ENCODE assay signal across 13 mouse cellular contexts in the genomic region with DNA sequence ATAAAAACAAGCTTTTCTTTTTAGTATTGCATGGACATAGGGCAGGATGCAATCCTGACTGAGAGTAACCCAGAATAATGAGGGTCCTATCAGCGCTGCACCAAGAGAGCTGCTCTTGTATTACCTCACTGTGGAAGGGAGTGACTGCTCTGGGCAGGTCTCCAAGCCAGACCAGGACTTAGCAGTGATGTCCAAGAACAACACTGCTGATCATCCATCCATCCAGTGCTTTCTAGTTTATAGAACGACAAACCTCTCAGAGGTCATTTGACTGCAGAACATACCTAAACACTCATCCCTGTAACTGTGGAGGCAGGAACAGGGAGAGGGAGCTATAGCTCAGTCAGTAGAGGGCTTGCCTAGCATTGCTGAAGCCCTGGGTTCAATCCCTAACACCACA. TPM values are rescaled to one million over a fixed set of nuclear protein-coding genes. Genes with fewer than 3 reads are reported as not detected.
DNase-seq lines count a peak whose midpoint lies in the region; ATAC-seq and TF ChIP-seq lines count a peak whose summit lies in the region.
"Had no signal": no experiment of that assay in that cellular context is flagged by ENCODE, and none has a peak within 500 bp of the region (broad histone marks: within the 10 kb centered on the region; RNA-seq: fewer than 3 reads in every experiment).

No protein-coding gene starts in this region.

- H3K36me3 ChIP-seq in limb, embryonic 14.5 days (ENCODE audit: control insufficient read depth, insufficient read depth, low read length) = peaks cover 17% of the 10 kb centered on the region
- H3K36me3 ChIP-seq in limb, embryonic 10.5 days = peaks cover 9% of the 10 kb centered on the region
- H3K36me3 ChIP-seq in embryonic facial prominence, embryonic 10.5 days (replicated peaks) = peaks cover 6% of the 10 kb centered on the region
- H3K36me3 ChIP-seq in heart, embryonic 13.5 days = peaks cover 30% of the 10 kb centered on the region

- TF ChIP-seq POLR2A in limb, embryonic 14.5 days (IDR thresholded peaks at IDR 0.05; ENCODE audit: borderline replicate concordance, extremely low read depth, insufficient read depth, insufficient read length) = no peak

- no peak overlapping the region for H3K27ac ChIP-seq in limb, embryonic 14.5 days (replicated peaks; ENCODE audit: low read depth, low read length)
- H3K27ac ChIP-seq in limb, embryonic 10.5 days = no peak overlapping the region
- 0 out of 2 replicates have a peak overlapping the region, but pooled peaks have one; percentile 14 for H3K27ac ChIP-seq in embryonic facial prominence, embryonic 10.5 days (replicated peaks)
- peak overlapping the region; percentile 79 for H3K27ac ChIP-seq in heart, embryonic 13.5 days (replicated peaks)

- H3K9ac ChIP-seq in limb, embryonic 14.5 days (ENCODE audit: low read depth, low read length, severe bottlenecking) = no peak overlapping the region
- H3K9ac ChIP-seq in heart, embryonic 13.5 days = peak overlapping the region; percentile 53
- H3K9ac ChIP-seq: liver, postnatal 0 days had no signal

- H3K4me3 ChIP-seq in limb, embryonic 14.5 days (replicated peaks; ENCODE audit: low read length) = no peak overlapping the region
- H3K4me3 ChIP-seq in limb, embryonic 10.5 days = no peak overlapping the region
- H3K4me3 ChIP-seq in embryonic facial prominence, embryonic 10.5 days = no peak overlapping the region
- H3K4me3 ChIP-seq in heart, embryonic 13.5 days = 0 out of 2 replicates have a peak overlapping the region, but pooled peaks have one; percentile 20
- H3K4me3 ChIP-seq: intestine, embryonic 15.5 days had no signal

- no peaks in the 10 kb centered on the region for H3K27me3 ChIP-seq in limb, embryonic 14.5 days (ENCODE audit: control insufficient read depth, insufficient read depth, low read length)
- peaks cover 8% of the 10 kb centered on the region; the same call in 1 of the 2 replicates for H3K27me3 ChIP-seq in limb, embryonic 10.5 days (ENCODE audit: low read depth, poor library complexity, severe bottlenecking)
- peaks cover 43% of the 10 kb centered on the region for H3K27me3 ChIP-seq in embryonic facial prominence, embryonic 10.5 days (replicated peaks; ENCODE audit: low read depth, poor library complexity, severe bottlenecking)
- H3K27me3 ChIP-seq in heart, embryonic 13.5 days (replicated peaks) = no peaks in the 10 kb centered on the region; the same call in 1 of the 2 replicates
- H3K27me3 ChIP-seq: intestine, embryonic 15.5 days had no signal

- 63% methylated on average over 2 of the region's 2 CpGs for WGBS in limb, embryonic 14.5 days
- 76% methylated on average over 2 of the region's 2 CpGs for WGBS in limb, embryonic 10.5 days
- 80% methylated on average over 2 of the region's 2 CpGs for WGBS in embryonic facial prominence, embryonic 10.5 days
- WGBS in heart, embryonic 13.5 days = 21% methylated on average over 2 of the region's 2 CpGs

- H3K9me3 ChIP-seq in limb, embryonic 14.5 days (ENCODE audit: control insufficient read depth, low read length) = no peaks in the 10 kb centered on the region
- H3K9me3 ChIP-seq in limb, embryonic 10.5 days (replicated peaks) = no peaks in the 10 kb centered on the region
- no peaks in the 10 kb centered on the region for H3K9me3 ChIP-seq in embryonic facial prominence, embryonic 10.5 days
- H3K9me3 ChIP-seq in heart, embryonic 13.5 days = no peaks in the 10 kb centered on the region
- H3K9me3 ChIP-seq: intestine, embryonic 15.5 days had no signal

- no peak overlapping the region for H3K4me2 ChIP-seq in limb, embryonic 14.5 days (replicated peaks; ENCODE audit: low read depth, low read length, severe bottlenecking)
- peak overlapping the region; percentile 60 for H3K4me2 ChIP-seq in heart, embryonic 13.5 days

- H3K4me1 ChIP-seq in limb, embryonic 14.5 days (ENCODE audit: control insufficient read depth, insufficient read depth, low read length) = peaks cover 52% of the 10 kb centered on the region
- peaks cover 76% of the 10 kb centered on the region for H3K4me1 ChIP-seq in limb, embryonic 10.5 days
- peaks cover 74% of the 10 kb centered on the region for H3K4me1 ChIP-seq in embryonic facial prominence, embryonic 10.5 days
- peaks cover 96% of the 10 kb centered on the region for H3K4me1 ChIP-seq in heart, embryonic 13.5 days

- no peak for ATAC-seq in limb, embryonic 14.5 days (ENCODE audit: low FRiP score, low read depth)
- peak; percentile 63 for ATAC-seq in heart, embryonic 13.5 days (ENCODE audit: extremely low read depth, insufficient number of reproducible peaks, low FRiP score, low TSS enrichment)
- no peak for ATAC-seq in granulocyte monocyte progenitor cell, adult 5-6 weeks (replicated peaks; ENCODE audit: poor library complexity, severe bottlenecking)
- ATAC-seq: liver, postnatal 0 days had no signal

- DNase-seq in limb, embryonic 14.5 days (ENCODE audit: low spot score) = peak; percentile 65
- DNase-seq in limb, embryonic 10.5 days (ENCODE audit: low spot score) = no peak
- no peak for DNase-seq in embryonic facial prominence, embryonic 10.5 days (ENCODE audit: low spot score)
- DNase-seq in kidney, postnatal 25 days = peak; percentile 53 to 68
- no peak for DNase-seq in retina, embryonic 14.5 days (ENCODE audit: low spot score)
- DNase-seq in cerebellum, postnatal 10 days = no peak
- DNase-seq: adrenal gland, adult 2 months; cerebellum, adult 11 months; liver, postnatal 0 days; thymus, adult 2 months had no signal

RNA-seq across cellular contexts. Expression of gene Vangl1, which starts 11.9 kb away (rescaled TPM):
- polyA plus RNA-seq in limb, embryonic 14.5 days (2012; rRNA removed) = 22.7 and 28.2 TPM in 2 replicates
- polyA plus RNA-seq in limb, embryonic 14.5 days (2014; fragmentation: Nextera tagmentation; extraction: Ambion mirVana) = 23.0 and 24.7 TPM in 2 replicates
- 11.8 and 14.8 TPM in 2 replicates for polyA plus RNA-seq in limb, embryonic 10.5 days (2016; fragmentation: Nextera tagmentation; extraction: Ambion mirVana)
- 12.9 and 13.3 TPM in 2 replicates for polyA plus RNA-seq in embryonic facial prominence, embryonic 10.5 days (2016; fragmentation: Nextera tagmentation; extraction: Ambion mirVana)
- polyA plus RNA-seq in heart, embryonic 13.5 days (2015; fragmentation: Nextera tagmentation; extraction: Ambion mirVana) = 19.2 and 24.0 TPM in 2 replicates
- total RNA-seq in granulocyte monocyte progenitor cell, adult 5-6 weeks (2014; fragmentation: Nextera tagmentation) = 1.5 TPM in 1 of 2 replicates, not detected in the other
- 1.0 and 4.4 TPM in 2 replicates for total RNA-seq in granulocyte monocyte progenitor cell, adult 5-6 weeks (2017)

Comparison
In these comparisons a context has a peak if more than half of its experiments do, and no peak if none do; other contexts are left out.
1. DNase-seq: peak in limb, embryonic 14.5 days (single experiment) and kidney, postnatal 25 days (2 of 2); none in limb, embryonic 10.5 days (single experiment), embryonic facial prominence, embryonic 10.5 days (single experiment), retina, embryonic 14.5 days (single experiment) and cerebellum, postnatal 10 days (0 of 2).
2. H3K27ac ChIP-seq: peak in embryonic facial prominence, embryonic 10.5 days (single experiment) and heart, embryonic 13.5 days (single experiment); none in limb, embryonic 14.5 days (single experiment) and limb, embryonic 10.5 days (single experiment).